Mouse (Mus musculus): ENCODE data around the gene Nxph2.

DNA sequence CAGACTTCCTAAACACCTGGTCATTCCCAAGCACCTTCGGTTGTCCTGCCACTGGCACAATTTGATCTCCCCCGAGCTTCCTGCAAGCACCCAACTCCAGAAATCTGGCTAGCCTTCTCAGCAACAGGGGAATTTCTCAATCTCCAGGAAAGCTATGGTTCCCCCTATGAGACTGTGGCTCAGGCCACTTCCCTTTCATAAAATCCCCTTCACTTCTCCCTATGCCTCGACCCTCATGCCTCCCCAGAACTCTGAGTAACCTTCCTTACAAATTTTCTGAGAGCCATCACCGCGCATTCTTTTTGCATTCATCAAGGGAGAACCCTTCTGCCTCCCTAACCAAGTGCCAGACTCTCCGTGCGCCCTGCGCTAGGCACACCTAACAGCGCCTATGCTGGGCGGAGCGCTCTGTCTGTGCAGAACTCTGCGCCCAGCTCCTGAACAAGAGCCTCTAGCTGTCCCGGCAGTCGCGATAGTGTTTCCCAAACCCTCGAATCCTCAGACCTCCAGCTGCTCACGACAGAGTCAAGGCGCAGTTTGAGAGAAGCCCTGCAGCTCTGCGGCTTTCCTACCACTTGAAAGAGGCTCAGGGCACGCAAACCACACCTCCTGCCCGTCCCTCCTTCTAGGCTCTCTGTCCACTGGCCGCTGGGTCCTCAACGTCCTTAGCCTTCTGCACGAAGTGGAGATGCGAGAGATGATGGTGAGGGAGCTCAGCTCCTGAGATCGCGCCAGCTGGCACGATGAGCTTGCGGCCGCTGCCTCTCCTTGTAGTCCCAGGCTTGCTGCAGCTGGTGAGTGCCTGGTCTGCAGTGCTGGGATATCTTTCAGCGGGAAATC lies at the start of gene Nxph2:
- TF ChIP-seq CTCF (IDR thresholded peaks at IDR 0.05; ENCODE audit: control insufficient read depth, insufficient read depth, insufficient replicate concordance, low read depth, low read length) (no peak), POLR2A (IDR thresholded peaks at IDR 0.05; ENCODE audit: control insufficient read depth, low read depth, low read length) (no peak)
